Mouse (Mus musculus): ENCODE measurements at regions not wholly inside any gene's neighbourhood (a gene's known extent, or its start where the extent isn't known, plus 50 kb on each side); places are given as distances from the start of the nearest gene placed in this dataset.

- WGBS = 74% methylated on average over 5 of the region's 5 CpGs
- H3K4me2 ChIP-seq (ENCODE audit: low read depth, low read length) = no peak overlapping the region
These were observed 53.0 kb upstream of the Gm11983 start for GRCm38 (mm10) chr11:6890450-6890849.

GRCm38 (mm10) chr11:6889660-6890185 lies 52.3 kb upstream of the Gm11983 start:
- H3K27me3 ChIP-seq (ENCODE audit: control insufficient read depth, insufficient read depth, low read depth, low read length) = no peaks in the 10 kb centered on the region
- H3K36me3 ChIP-seq (ENCODE audit: control insufficient read depth, insufficient read depth, low read length) = no peaks in the 10 kb centered on the region
- no peak for ATAC-seq (ENCODE audit: low read depth)
- H3K4me1 ChIP-seq (replicated peaks; ENCODE audit: control insufficient read depth, insufficient read depth, low read length) = no peaks in the 10 kb centered on the region; the same call in 1 of the 2 replicates
- no peaks in the 10 kb centered on the region for H3K9me3 ChIP-seq (ENCODE audit: control insufficient read depth, low read length)
- H3K4me3 ChIP-seq (ENCODE audit: low read length) = no peak overlapping the region
- WGBS = 61% methylated on average over 8 of the region's 8 CpGs
- no peak overlapping the region for H3K27ac ChIP-seq (ENCODE audit: low read length)
- no peak overlapping the region for H3K4me2 ChIP-seq (ENCODE audit: low read depth, low read length)
- no peak overlapping the region for H3K9ac ChIP-seq (ENCODE audit: low read length)

More at GRCm38 (mm10) chr11:6890450-6890849, 53.0 kb upstream of the Gm11983 start:
- Histone ChIP-seq H3K27me3 (ENCODE audit: control insufficient read depth, insufficient read depth, low read depth, low read length) (no peaks in the 10 kb centered on the region), H3K27ac (ENCODE audit: low read length) (no peak overlapping the region), H3K9ac (ENCODE audit: low read length) (no peak overlapping the region), H3K36me3 (ENCODE audit: control insufficient read depth, insufficient read depth, low read length) (no peaks in the 10 kb centered on the region), H3K4me1 (replicated peaks; ENCODE audit: control insufficient read depth, insufficient read depth, low read length) (no peaks in the 10 kb centered on the region; the same call in 1 of the 2 replicates), H3K4me3 (ENCODE audit: low read length) (no peak overlapping the region), H3K9me3 (ENCODE audit: control insufficient read depth, low read length) (no peaks in the 10 kb centered on the region)
- no peak for ATAC-seq (ENCODE audit: low read depth)

GRCm38 (mm10) chr11:6889120-6889519 lies 51.7 kb upstream of the Gm11983 start:
- Histone ChIP-seq H3K4me1 (replicated peaks; ENCODE audit: control insufficient read depth, insufficient read depth, low read length) (no peaks in the 10 kb centered on the region), H3K9ac (ENCODE audit: low read length) (no peak overlapping the region), H3K4me3 (ENCODE audit: low read length) (no peak overlapping the region), H3K36me3 (ENCODE audit: control insufficient read depth, insufficient read depth, low read length) (no peaks in the 10 kb centered on the region), H3K9me3 (ENCODE audit: control insufficient read depth, low read length) (no peaks in the 10 kb centered on the region), H3K27me3 (ENCODE audit: control insufficient read depth, insufficient read depth, low read depth, low read length) (no peaks in the 10 kb centered on the region), H3K27ac (ENCODE audit: low read length) (no peak overlapping the region), H3K4me2 (ENCODE audit: low read depth, low read length) (no peak overlapping the region)
- 77% methylated on average over 5 of the region's 5 CpGs for WGBS
- ATAC-seq (ENCODE audit: low read depth) = no peak
